Mouse (Mus musculus) hindbrain, embryonic 15.5 days (tissue): ENCODE measurements around the gene Foxp1. TPM values are rescaled to one million over a fixed set of nuclear protein-coding genes. Genes with fewer than 3 reads are reported as not detected.

Experiments
- ATAC-seq: fragments of 200-750 bp; cut with Nextera tagmentation; 2 replicates; pipeline ENCODE4 v1.8.0; 2017; ENCODE audit warnings: low read depth, moderate number of reproducible peaks, moderate TSS enrichment; ENCODE audit not compliant: low FRiP score
- H3K27ac ChIP-seq: fragments of 300-500 bp; sonication (generic); replicated peaks from 2 replicates; pipeline ENCODE4 v1.5.1; 2015; ENCODE audit warnings: mild to moderate bottlenecking, inconsistent platforms
- H3K27me3 ChIP-seq: fragments of 300-500 bp; sonication (generic); 2 replicates; pipeline ENCODE4 v1.6.1; 2015; ENCODE audit warnings: control low read depth, inconsistent platforms
- H3K36me3 ChIP-seq: fragments of 300-500 bp; sonication (generic); 2 replicates; pipeline ENCODE4 v1.6.1; 2015; ENCODE audit warnings: control low read depth, inconsistent platforms
- H3K4me1 ChIP-seq: fragments of 300-500 bp; sonication (generic); replicated peaks from 2 replicates; pipeline ENCODE4 v1.6.1; 2015; ENCODE audit warnings: control low read depth, inconsistent platforms
- H3K4me2 ChIP-seq: fragments of 300-500 bp; sonication (generic); 2 replicates; pipeline ENCODE4 v1.6.1; 2015; ENCODE audit warnings: moderate library complexity, mild to moderate bottlenecking, inconsistent platforms
- H3K4me3 ChIP-seq: fragments of 300-500 bp; sonication (generic); 2 replicates; pipeline ENCODE4 v1.5.1; 2015; ENCODE audit warnings: mild to moderate bottlenecking, inconsistent platforms
- H3K9ac ChIP-seq: fragments of 300-500 bp; sonication (generic); 2 replicates; pipeline ENCODE4 v1.6.1; 2015; ENCODE audit warnings: inconsistent platforms
- H3K9me3 ChIP-seq: fragments of 300-500 bp; sonication (generic); 2 replicates; pipeline ENCODE4 v1.6.1; 2016; ENCODE audit warnings: control low read depth, inconsistent platforms
- WGBS: fragments of 180-500 bp; shearing (Covaris S2); methylation state at CpG from one replicate; pipeline ENCODE4 v1.1.7; 2015; 5-methylcytosine and 5-hydroxymethylcytosine counted together
- polyA plus RNA-seq: library from polyadenylated mRNA; unstranded; fragments of >200 nt; fragmentation: Nextera tagmentation; extraction: Ambion mirVana; gene quantifications from 2 replicates; pipeline ENCODE4 v1.2.1, GENCODE M21; 2015

Gene Foxp1
- polyA plus RNA-seq, 1 experiment from 2014 or later, result 74.2 TPM

DNA sequence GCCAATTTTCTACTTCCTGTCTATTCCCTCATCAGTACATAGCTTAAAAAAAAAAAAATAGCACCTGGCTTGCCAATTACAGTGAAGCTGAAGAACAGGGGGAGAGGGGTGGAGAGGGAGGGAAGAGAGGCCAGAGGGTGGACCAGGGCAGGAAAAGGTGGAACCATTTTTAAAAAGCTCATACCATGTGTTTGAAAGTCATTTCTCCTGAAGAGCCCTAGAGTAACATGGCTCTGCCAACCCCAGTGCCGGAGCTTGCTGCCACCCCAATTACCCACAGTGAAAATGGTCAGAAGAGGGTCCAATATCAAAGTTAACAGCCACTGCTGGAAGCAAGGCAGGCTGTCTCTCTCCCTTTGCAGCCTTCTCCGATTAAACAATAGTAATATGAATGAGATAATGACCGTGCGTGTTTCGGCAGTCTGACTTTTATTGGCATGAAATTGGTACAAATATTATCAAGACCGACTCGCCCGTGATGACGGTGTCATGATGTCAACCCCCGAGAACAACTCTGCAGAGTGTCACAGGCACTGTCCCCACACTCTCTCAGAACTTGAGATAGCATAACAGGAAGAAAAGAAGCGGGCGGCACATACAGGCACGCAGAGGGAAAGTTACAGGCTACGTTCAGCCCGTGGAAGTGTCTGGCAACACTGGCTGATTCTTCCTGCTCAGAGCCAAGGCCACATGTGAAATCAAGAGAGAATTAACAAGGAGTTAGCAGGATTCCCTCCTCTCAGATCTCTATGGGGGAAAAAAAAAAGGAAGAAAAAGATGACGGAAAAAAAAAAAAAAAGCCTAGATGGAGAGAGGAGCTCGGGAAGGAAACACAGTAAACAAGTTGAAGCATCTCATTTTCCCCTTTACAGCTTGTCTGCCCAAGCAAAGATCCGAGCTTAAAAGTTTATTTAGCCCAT lies 427.1 kb downstream of the Foxp1 start:
- 26% methylated on average over 18 of the region's 18 CpGs for WGBS
- H3K27ac ChIP-seq, result no peak overlapping the region
- no peak overlapping the region for H3K9ac ChIP-seq
- ATAC-seq, result no peak
- peak overlapping the region; percentile 35 for H3K4me2 ChIP-seq
- peaks cover 33% of the 10 kb centered on the region for H3K4me1 ChIP-seq
- no peak overlapping the region for H3K4me3 ChIP-seq
- no peaks in the 10 kb centered on the region for H3K9me3 ChIP-seq
- H3K36me3 ChIP-seq, result no peaks in the 10 kb centered on the region
- H3K27me3 ChIP-seq, result peaks cover 9% of the 10 kb centered on the region; the same call in 1 of the 2 replicates

DNA sequence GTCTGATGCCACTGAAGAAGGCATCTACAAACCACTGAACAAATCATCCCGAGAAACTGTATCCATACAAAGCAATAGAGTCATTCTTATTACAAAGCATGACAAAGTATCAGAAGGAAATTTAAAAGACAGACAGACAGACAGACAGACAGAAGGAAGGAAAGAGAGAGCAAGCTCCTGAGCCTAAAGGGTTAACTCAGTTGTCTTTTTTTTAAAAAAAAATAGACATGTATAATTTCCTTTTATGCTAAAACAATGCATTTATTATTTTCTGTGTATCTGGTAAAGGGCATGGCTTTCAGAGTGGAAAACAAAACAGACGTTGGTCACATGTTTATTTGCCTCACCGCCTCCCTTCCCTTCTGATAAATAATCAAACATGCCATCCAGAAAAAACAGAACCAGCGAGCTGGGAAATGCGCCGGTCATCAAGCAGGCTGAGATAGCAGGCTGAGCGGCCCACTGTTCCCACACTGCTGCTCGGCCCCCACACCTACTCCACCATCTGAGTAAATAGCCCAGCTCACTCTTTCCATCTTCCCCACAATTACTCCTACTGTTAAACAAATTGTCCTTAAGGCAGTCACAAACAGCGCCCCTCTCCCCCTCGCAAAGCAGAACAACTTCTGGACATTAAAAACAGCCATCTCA lies 428.1 kb downstream of the Foxp1 start:
- Histone ChIP-seq H3K9ac (no peak overlapping the region), H3K4me3 (no peak overlapping the region), H3K4me1 (peaks cover 33% of the 10 kb centered on the region), H3K27me3 (peaks cover 9% of the 10 kb centered on the region; the same call in 1 of the 2 replicates), H3K27ac (no peak overlapping the region), H3K36me3 (no peaks in the 10 kb centered on the region), H3K9me3 (no peaks in the 10 kb centered on the region), H3K4me2 (peak overlapping the region; percentile 33)
- 20% methylated on average over 10 of the region's 10 CpGs for WGBS
- ATAC-seq, result no peak

DNA sequence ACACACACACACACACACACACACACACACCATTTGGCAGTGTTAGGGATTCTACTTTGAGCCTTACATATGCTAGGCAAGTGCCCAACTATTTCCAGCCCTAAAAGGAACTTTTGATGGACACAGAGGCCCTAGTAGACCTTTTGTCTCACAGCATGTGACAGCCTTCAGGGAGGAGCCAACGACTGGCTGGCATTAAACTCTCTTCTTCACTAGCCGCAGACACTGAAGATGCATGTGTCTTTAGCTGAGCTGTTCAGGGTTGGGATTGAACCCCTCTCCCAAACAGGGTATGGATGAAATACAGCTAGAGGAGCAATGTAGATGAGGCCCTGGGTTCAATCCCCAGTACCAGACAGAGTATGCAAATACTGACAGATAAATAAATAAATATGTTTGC lies 428.7 kb downstream of the Foxp1 start:
- Histone ChIP-seq H3K9ac (no peak overlapping the region), H3K4me2 (no peak overlapping the region), H3K4me3 (no peak overlapping the region), H3K27ac (no peak overlapping the region), H3K9me3 (no peaks in the 10 kb centered on the region), H3K27me3 (peaks cover 9% of the 10 kb centered on the region; the same call in 1 of the 2 replicates), H3K4me1 (peaks cover 33% of the 10 kb centered on the region), H3K36me3 (no peaks in the 10 kb centered on the region)
- no peak for ATAC-seq
- WGBS, result 20% methylated on average over 2 of the region's 2 CpGs

DNA sequence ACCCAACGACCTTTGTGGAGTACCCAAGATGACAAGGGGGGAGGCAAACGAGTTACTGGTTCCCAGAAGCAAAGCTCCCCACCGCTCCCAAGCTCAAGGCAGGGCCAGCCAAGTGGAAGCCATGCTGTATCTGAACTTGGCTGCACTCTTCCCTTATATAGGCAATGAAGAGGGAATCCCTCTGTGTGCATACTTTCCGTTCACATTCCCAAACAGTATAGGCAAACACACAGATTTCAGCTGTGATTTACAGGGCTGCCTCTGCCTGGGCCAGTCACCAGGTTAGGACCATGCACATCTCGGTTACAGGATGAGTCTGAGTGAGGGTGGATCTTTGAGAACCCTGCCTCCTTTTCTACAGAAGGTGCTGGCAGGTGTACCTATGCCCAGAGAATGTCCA lies 429.3 kb downstream of the Foxp1 start:
- no peak overlapping the region for H3K9ac ChIP-seq
- no peak overlapping the region for H3K27ac ChIP-seq
- H3K4me3 ChIP-seq, result no peak overlapping the region
- H3K9me3 ChIP-seq, result no peaks in the 10 kb centered on the region
- peaks cover 33% of the 10 kb centered on the region for H3K4me1 ChIP-seq
- WGBS, result 63% methylated on average over 5 of the region's 5 CpGs
- no peak overlapping the region for H3K4me2 ChIP-seq
- no peaks in the 10 kb centered on the region for H3K36me3 ChIP-seq
- ATAC-seq, result no peak
- H3K27me3 ChIP-seq, result 0 out of 2 replicates have a peak, but pooled peaks cover 9% of the 10 kb centered on the region

DNA sequence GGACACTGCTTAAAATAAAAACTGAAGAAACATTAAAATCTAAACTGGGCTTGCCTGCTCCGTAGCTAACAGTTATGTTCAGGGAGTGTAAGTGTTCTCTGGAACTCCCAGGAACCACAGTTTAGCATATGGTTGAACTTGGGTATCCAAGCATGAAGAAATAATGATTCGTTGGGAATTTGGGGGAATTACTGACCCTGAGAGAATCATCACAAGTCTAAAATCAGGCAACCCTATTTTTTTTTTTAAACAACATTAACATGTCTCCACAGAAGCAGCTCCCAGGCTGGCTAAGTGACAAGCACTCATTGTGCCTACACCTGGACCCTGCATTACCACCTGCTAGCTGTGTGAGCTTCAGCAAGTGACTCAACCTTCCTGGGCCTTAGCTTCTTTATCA lies 430.7 kb downstream of the Foxp1 start:
- peaks cover 8% of the 10 kb centered on the region; the same call in 1 of the 2 replicates for H3K27me3 ChIP-seq
- H3K9me3 ChIP-seq, result no peaks in the 10 kb centered on the region
- H3K4me1 ChIP-seq, result peaks cover 28% of the 10 kb centered on the region
- no peak overlapping the region for H3K27ac ChIP-seq
- H3K36me3 ChIP-seq, result no peaks in the 10 kb centered on the region
- H3K4me2 ChIP-seq, result no peak overlapping the region
- no peak overlapping the region for H3K4me3 ChIP-seq
- ATAC-seq, result no peak
- WGBS, result 87% methylated on average over 2 of the region's 2 CpGs
- no peak overlapping the region for H3K9ac ChIP-seq

DNA sequence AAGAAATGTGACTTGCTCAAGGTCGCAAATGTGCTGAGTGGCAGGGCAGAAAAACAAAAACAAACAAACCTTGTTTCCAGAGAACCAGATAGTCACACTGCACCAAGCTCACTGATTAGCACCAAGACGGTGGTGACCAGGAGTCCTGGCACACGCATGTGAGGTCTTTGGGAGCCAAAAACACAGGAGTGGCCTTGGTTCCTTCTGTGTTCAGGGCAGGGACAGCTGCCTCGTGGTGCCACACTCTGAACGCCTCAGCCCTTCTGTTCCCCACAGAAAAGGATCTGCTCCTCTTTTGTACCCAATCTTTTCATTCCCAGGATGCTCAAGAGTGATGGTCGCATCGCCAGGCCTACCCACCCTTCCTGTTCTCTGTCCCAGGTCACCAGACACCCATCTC lies 434.9 kb downstream of the Foxp1 start:
- H3K27me3 ChIP-seq, result peaks cover 4% of the 10 kb centered on the region; the same call in 1 of the 2 replicates
- no peak overlapping the region for H3K4me3 ChIP-seq
- ATAC-seq, result no peak
- 81% methylated on average over 7 of the region's 7 CpGs for WGBS
- no peaks in the 10 kb centered on the region for H3K9me3 ChIP-seq
- H3K36me3 ChIP-seq, result no peaks in the 10 kb centered on the region
- no peak overlapping the region for H3K4me2 ChIP-seq
- no peaks in the 10 kb centered on the region for H3K4me1 ChIP-seq
- H3K9ac ChIP-seq, result no peak overlapping the region
- no peak overlapping the region for H3K27ac ChIP-seq

DNA sequence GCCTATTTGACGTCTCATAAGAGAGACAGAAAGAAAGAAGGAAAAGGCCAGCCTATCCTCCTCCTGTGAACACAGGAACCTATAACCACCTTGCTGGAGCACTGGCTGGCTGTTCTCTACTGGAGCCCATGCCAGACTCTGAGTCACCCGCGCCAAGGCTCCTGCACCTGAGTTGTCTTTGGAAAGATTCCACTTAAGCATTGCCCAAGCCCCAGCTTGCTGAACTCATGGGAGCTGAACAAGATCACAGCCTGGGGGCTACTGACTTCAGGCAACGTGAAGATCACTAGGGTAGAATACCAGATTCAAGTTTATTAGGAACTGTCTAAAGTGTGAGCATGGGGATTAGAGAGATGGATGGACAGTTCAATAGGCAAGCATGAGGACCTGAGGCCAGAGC lies 437.6 kb downstream of the Foxp1 start:
- H3K4me3 ChIP-seq, result no peak overlapping the region
- H3K9ac ChIP-seq, result no peak overlapping the region
- no peak for ATAC-seq
- WGBS, result 90% methylated on average over 4 of the region's 4 CpGs
- H3K4me1 ChIP-seq, result no peaks in the 10 kb centered on the region
- H3K9me3 ChIP-seq, result no peaks in the 10 kb centered on the region
- peaks cover 4% of the 10 kb centered on the region; the same call in 1 of the 2 replicates for H3K27me3 ChIP-seq
- no peaks in the 10 kb centered on the region for H3K36me3 ChIP-seq
- H3K27ac ChIP-seq, result no peak overlapping the region
- H3K4me2 ChIP-seq, result no peak overlapping the region

DNA sequence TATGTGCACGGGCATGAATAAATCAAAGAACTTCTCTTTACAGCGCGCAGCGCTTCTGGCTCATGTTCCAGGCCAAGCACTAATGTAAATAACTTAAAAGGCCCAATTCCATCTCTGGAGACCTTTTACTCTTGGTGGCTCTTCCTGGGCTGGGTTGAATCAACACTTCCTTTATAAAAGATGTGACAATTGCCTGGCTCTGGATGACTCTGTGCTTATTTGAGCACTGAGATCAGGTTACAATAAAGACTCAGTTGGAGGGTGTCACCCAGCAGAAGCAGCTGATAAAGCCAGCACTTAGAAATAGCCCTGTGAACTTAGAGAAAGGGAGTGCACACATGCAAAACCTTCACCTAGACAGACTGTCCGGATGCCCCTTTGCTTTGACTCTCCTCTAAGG lies 441.3 kb downstream of the Foxp1 start:
- H3K4me3 ChIP-seq, result no peak overlapping the region
- H3K4me2 ChIP-seq, result no peak overlapping the region
- H3K9ac ChIP-seq, result no peak overlapping the region
- H3K27ac ChIP-seq, result no peak overlapping the region
- 0 out of 2 replicates have a peak, but pooled peaks cover 3% of the 10 kb centered on the region for H3K4me1 ChIP-seq
- no peaks in the 10 kb centered on the region for H3K27me3 ChIP-seq
- 71% methylated on average over 5 of the region's 5 CpGs for WGBS
- H3K9me3 ChIP-seq, result no peaks in the 10 kb centered on the region
- no peak for ATAC-seq
- H3K36me3 ChIP-seq, result no peaks in the 10 kb centered on the region

DNA sequence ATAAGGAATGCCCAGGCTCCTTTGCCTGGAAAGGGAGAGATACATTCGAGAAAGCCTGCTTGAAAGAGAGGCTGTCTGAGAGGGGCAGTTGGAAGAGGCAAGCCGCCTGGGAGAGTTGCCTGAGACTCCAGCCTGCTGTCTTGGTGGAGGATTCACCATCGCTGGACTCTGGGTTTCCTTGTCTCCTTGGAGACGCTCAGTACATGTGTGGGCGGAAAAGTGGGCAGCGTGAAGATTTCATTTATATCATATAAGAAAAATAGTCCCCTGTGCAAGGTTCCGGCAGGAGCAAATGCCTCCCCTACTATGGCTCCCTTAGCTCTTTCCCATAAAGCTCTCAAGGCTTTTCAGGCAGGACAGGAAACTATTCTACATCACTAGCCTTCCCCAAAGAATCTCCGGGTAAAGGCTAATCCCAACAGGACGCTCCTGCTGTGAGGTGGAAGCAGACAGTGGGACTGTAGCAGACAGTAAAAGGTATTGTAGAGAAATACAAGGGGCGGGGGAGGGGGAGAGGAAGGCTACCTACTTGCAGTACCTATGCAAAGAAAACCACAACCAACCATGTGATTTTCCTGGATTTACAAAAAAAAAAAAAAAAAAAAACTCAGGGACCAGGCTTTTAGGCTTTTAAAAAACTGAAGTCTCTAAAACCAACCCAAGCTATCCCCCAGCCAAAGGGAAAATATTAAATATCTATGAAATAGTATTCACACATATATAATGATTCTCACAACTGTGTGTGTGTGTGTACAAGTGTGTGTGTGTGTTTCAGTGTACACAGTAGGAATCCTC lies 443.3 kb downstream of the Foxp1 start:
- H3K4me3 ChIP-seq, result no peak overlapping the region
- peaks cover 9% of the 10 kb centered on the region for H3K36me3 ChIP-seq
- no peak for ATAC-seq
- H3K4me2 ChIP-seq, result no peak overlapping the region
- no peak overlapping the region for H3K27ac ChIP-seq
- H3K4me1 ChIP-seq, result 0 out of 2 replicates have a peak, but pooled peaks cover 3% of the 10 kb centered on the region
- WGBS, result 42% methylated on average over 10 of the region's 10 CpGs
- no peak overlapping the region for H3K9ac ChIP-seq
- H3K9me3 ChIP-seq, result no peaks in the 10 kb centered on the region
- no peaks in the 10 kb centered on the region for H3K27me3 ChIP-seq

DNA sequence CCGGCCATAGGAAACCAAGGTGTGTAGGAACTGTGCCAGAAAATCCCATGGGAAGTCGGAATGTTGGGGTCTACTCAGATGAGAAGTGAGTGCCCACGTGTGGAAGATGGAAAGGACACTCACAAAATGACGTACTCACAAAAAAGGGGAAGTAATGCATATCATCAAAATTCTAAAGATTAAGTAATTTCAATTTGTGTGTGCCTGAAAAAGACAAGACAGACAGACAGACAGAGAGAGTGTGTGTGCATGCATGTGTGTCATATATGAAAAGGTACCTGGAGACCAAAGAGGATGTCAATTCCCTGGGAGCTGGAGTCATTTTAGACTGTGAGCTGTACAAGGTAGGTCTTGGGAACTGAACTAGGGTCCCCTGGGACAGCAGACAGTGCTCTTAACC lies 444.4 kb downstream of the Foxp1 start:
- no peaks in the 10 kb centered on the region for H3K27me3 ChIP-seq
- no peak for ATAC-seq
- 92% methylated on average over 4 of the region's 4 CpGs for WGBS
- H3K9ac ChIP-seq, result no peak overlapping the region
- peaks cover 9% of the 10 kb centered on the region for H3K36me3 ChIP-seq
- no peak overlapping the region for H3K4me3 ChIP-seq
- no peak overlapping the region for H3K4me2 ChIP-seq
- no peaks in the 10 kb centered on the region for H3K9me3 ChIP-seq
- 0 out of 2 replicates have a peak, but pooled peaks cover 3% of the 10 kb centered on the region for H3K4me1 ChIP-seq
- H3K27ac ChIP-seq, result no peak overlapping the region

DNA sequence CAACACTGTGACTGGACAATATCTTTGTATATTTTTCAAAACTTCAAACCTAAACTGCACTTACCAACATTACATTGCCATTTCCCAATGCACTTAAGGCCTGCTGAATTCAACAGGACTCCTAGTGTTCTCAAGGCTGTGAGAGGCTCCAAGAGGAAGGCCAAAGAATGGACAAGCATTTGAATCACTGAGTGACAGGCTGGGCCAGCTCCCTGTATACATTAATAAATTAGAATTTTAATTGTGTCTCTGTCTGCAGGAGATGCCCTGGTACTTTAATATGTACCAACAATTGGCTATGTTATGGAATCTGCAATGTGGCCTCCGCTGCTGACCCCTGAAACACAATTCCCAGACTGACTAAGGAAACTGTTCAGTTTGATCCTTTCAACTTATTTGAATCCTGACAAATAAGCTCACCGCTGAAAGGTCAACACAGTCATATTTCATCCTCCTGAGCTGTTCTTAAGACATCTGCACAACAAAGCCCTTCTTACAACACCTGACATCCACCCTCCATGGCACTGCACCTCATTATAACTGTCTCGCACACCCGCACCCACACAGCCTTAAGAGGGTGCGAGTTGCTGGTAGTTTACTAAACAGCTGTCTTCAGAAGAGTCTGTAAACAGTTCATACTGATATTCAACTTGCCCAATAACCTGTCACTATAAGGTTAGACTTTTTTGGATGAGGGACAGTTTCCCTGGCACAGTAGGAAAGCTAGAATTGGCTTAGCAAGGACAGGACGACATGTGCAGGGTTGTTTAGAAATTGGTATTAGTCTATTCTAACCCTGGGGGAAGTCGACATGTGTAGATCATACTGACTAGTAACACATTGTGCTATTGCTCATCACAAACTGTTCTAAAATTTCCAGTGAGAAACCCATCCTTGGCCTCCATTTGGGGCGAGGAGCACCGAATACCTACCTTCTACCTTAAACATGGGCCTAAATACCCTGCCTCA lies 448.9 kb downstream of the Foxp1 start:
- ATAC-seq, result no peak
- no peak overlapping the region for H3K9ac ChIP-seq
- H3K9me3 ChIP-seq, result no peaks in the 10 kb centered on the region
- 57% methylated on average over 9 of the region's 9 CpGs for WGBS
- H3K27me3 ChIP-seq, result no peaks in the 10 kb centered on the region
- no peak overlapping the region for H3K27ac ChIP-seq
- H3K4me1 ChIP-seq, result no peaks in the 10 kb centered on the region
- no peak overlapping the region for H3K4me2 ChIP-seq
- no peak overlapping the region for H3K4me3 ChIP-seq
- peaks cover 9% of the 10 kb centered on the region for H3K36me3 ChIP-seq
